Mouse (Mus musculus) MEL (cell line): ENCODE measurements at regions not wholly inside any gene's neighbourhood (a gene's known extent, or its start where the extent isn't known, plus 50 kb on each side); places are given as distances from the start of the nearest gene placed in this dataset.

Experiments used
- CTCF ChIP-seq, 3 experiments: IDR thresholded peaks in 2 of 3; conservative IDR thresholded peaks in 1 of 3; 2 replicates each; pipeline ENCODE4 v1.5.1; 2011 to 2012; ENCODE audit warnings: low read length in 3 of 3, low read depth in 2 of 3, mild to moderate bottlenecking in 2 of 3, improper control_type of control experiment in 1 of 3, inconsistent platforms in 1 of 3, mixed read lengths in 1 of 3, moderate library complexity in 1 of 3; ENCODE audit not compliant: control insufficient read depth in 1 of 3, insufficient read depth in 1 of 3, poor library complexity in 1 of 3, severe bottlenecking in 1 of 3
- E2F4 ChIP-seq: IDR thresholded peaks from 2 replicates; pipeline ENCODE4 v1.6.1; 2011; ENCODE audit warnings: low read depth, low read length, improper control_type of control experiment, borderline replicate concordance
- EP300 ChIP-seq, 2 experiments: IDR thresholded peaks; 2 replicates each; pipeline ENCODE4 v1.6.1; 2011; ENCODE audit warnings: improper control_type of control experiment in 2 of 2, low read length in 2 of 2, low read depth in 1 of 2, mild to moderate bottlenecking in 1 of 2
- MAX ChIP-seq: IDR thresholded peaks from 2 replicates; pipeline ENCODE4 v1.6.1; 2011; ENCODE audit warnings: low read length, improper control_type of control experiment
- NRF1 ChIP-seq: IDR thresholded peaks from 2 replicates; pipeline ENCODE4 v1.6.1; 2014; ENCODE audit warnings: low read depth, mild to moderate bottlenecking, inconsistent platforms, low read length, improper control_type of control experiment, moderate library complexity; ENCODE audit not compliant: poor library complexity, insufficient read depth, severe bottlenecking
- POLR2A ChIP-seq, 2 experiments: IDR thresholded peaks; 2 replicates each; pipeline ENCODE4 v1.6.1; 2011 to 2012; ENCODE audit warnings: low read length in 2 of 2, mild to moderate bottlenecking in 2 of 2, control low read depth in 1 of 2, improper control_type of control experiment in 1 of 2, low read depth in 1 of 2, moderate library complexity in 1 of 2; ENCODE audit not compliant: control insufficient read depth in 1 of 2, insufficient read depth in 1 of 2, poor library complexity in 1 of 2
- UBTF ChIP-seq: IDR thresholded peaks from 2 replicates; pipeline ENCODE4 v1.6.1; 2012; ENCODE audit warnings: low read depth, mild to moderate bottlenecking, inconsistent platforms, low read length, improper control_type of control experiment, moderate library complexity, borderline replicate concordance; ENCODE audit not compliant: insufficient read depth
- USF1 ChIP-seq: IDR thresholded peaks from 2 replicates; pipeline ENCODE4 v1.6.1; 2014; ENCODE audit warnings: low read depth, mild to moderate bottlenecking, inconsistent platforms, low read length, improper control_type of control experiment, moderate library complexity
- ZC3H11A ChIP-seq: IDR thresholded peaks from 2 replicates; pipeline ENCODE4 v1.6.1; 2012; ENCODE audit warnings: low read depth, mild to moderate bottlenecking, inconsistent platforms, low read length, improper control_type of control experiment

- TF ChIP-seq NRF1 (no peak), E2F4 (no peak), MAX (no peak), UBTF (no peak), USF1 (no peak), CTCF (IDR thresholded peaks at IDR 0.05 in 2 of 3, conservative IDR thresholded peaks at IDR 0.05 in 1 of 3; ENCODE audit: control insufficient read depth in 1 of 3, insufficient read depth in 1 of 3, low read depth in 2 of 3, low read length in 3 of 3, poor library complexity in 1 of 3, severe bottlenecking in 1 of 3) (no peak), ZC3H11A (no peak), EP300 (IDR thresholded peaks at IDR 0.05; ENCODE audit: low read depth in 1 of 2, low read length in 2 of 2) (no peak), POLR2A (IDR thresholded peaks at IDR 0.05; ENCODE audit: control insufficient read depth in 1 of 2, insufficient read depth in 1 of 2, low read depth in 1 of 2, low read length in 2 of 2, poor library complexity in 1 of 2) (no peak)
Observed at GRCm38 (mm10) chr17:47069206-47069605, 58.9 kb upstream of the Ubr2 start.
